Mouse (Mus musculus) inflammation-experienced regulatory T-cells (primary cell): ENCODE measurements around the gene Capn5. TPM values are rescaled to one million over a fixed set of nuclear protein-coding genes. Genes with fewer than 3 reads are reported as not detected.

Experiments used
- polyA plus RNA-seq, 2 experiments: library from polyadenylated mRNA; unstranded; fragments of 100-300 nt; shearing (Covaris generic); gene quantifications; one replicate each; pipeline ENCODE4 v1.2.1; 2017

The Capn5 gene
- polyA plus RNA-seq: 1 to 10 TPM; 1.9 to 3.2 TPM

GRCm38 (mm10) chr7:98177929-98178559 is at the start of gene Capn5:
Gene Capn5, minus strand, starts transcription at chr7:98178274.

GRCm38 (mm10) chr7:98199381-98199780 is 21.3 kb upstream of the Capn5 start, which contains the start of gene B3gnt6:
Gene B3gnt6, minus strand, starts transcription at chr7:98199481.

GRCm38 (mm10) chr7:98145402-98145801 is 32.7 kb downstream of the Capn5 start, which contains the start of gene Omp:
Gene Omp, minus strand, starts transcription at chr7:98145502.

GRCm38 (mm10) chr7:98119179-98119960 is 58.7 kb downstream of the Capn5 start, which contains the start of gene Myo7a:
Gene Myo7a, minus strand, starts transcription at chr7:98119524.

Other genes with a start within 250 kb of the Capn5 start
- gene Myo7a, start 58.8 kb downstream of the Capn5 start, polyA plus RNA-seq: 1 to 10 TPM; 2.8 to 3.0 TPM
- under 1 TPM in 1 of 2 experiments, not detected in 1; 0.07 TPM for gene Omp, start 32.8 kb downstream of the Capn5 start, polyA plus RNA-seq
- not detected for gene B3gnt6, start 21.2 kb upstream of the Capn5 start, polyA plus RNA-seq
- 1 to 10 TPM; 7.8 to 9.9 TPM for gene Acer3, start 142.9 kb upstream of the Capn5 start, polyA plus RNA-seq
- gene Tsku, start 183.1 kb upstream of the Capn5 start, polyA plus RNA-seq: under 1 TPM; 0.11 to 0.20 TPM